Mouse (Mus musculus) hindbrain, embryonic 13.5 days (tissue): ENCODE measurements at regions not wholly inside any gene's neighbourhood (a gene's known extent, or its start where the extent isn't known, plus 50 kb on each side); places are given as distances from the start of the nearest gene placed in this dataset.

Experiments used
- ATAC-seq: fragments of 200-750 bp; cut with Nextera tagmentation; 2 replicates; pipeline ENCODE4 v1.8.0; 2017; ENCODE audit warnings: moderate TSS enrichment; ENCODE audit not compliant: low FRiP score
- H3K27ac ChIP-seq: fragments of 300-500 bp; sonication (generic); 2 replicates; pipeline ENCODE4 v1.5.1; 2015; ENCODE audit warnings: inconsistent platforms, mild to moderate bottlenecking, moderate library complexity
- H3K27me3 ChIP-seq: fragments of 300-500 bp; sonication (generic); 2 replicates; pipeline ENCODE4 v1.6.1; 2015; ENCODE audit warnings: mild to moderate bottlenecking, inconsistent platforms
- H3K36me3 ChIP-seq: fragments of 300-500 bp; sonication (generic); 2 replicates; pipeline ENCODE4 v1.6.1; 2015; ENCODE audit warnings: mild to moderate bottlenecking, inconsistent platforms
- H3K4me1 ChIP-seq: fragments of 300-500 bp; sonication (generic); replicated peaks from 2 replicates; pipeline ENCODE4 v1.6.1; 2015; ENCODE audit warnings: inconsistent platforms
- H3K4me2 ChIP-seq: fragments of 300-500 bp; sonication (generic); 2 replicates; pipeline ENCODE4 v1.6.1; 2015; ENCODE audit warnings: inconsistent platforms, mild to moderate bottlenecking, moderate library complexity
- H3K4me3 ChIP-seq: fragments of 300-500 bp; sonication (generic); 2 replicates; pipeline ENCODE4 v1.5.1; 2015; ENCODE audit warnings: mild to moderate bottlenecking, inconsistent platforms
- H3K9ac ChIP-seq: fragments of 300-500 bp; sonication (generic); 2 replicates; pipeline ENCODE4 v1.6.1; 2015; ENCODE audit warnings: mild to moderate bottlenecking, inconsistent platforms
- H3K9me3 ChIP-seq: fragments of 300-500 bp; sonication (generic); 2 replicates; pipeline ENCODE4 v1.6.1; 2016; ENCODE audit warnings: inconsistent platforms
- WGBS: fragments of 180-500 bp; shearing (Covaris S2); methylation state at CpG from one replicate; pipeline ENCODE4 v1.1.7; 2015; 5-methylcytosine and 5-hydroxymethylcytosine counted together

GRCm38 (mm10) chr14:31930367-31930766, 98.4 kb upstream of the Galnt15 start:
- no peaks in the 10 kb centered on the region for H3K27me3 ChIP-seq
- 0 out of 2 replicates have a peak overlapping the region, but pooled peaks have one; percentile 1 for H3K27ac ChIP-seq
- WGBS, result 69% methylated on average over 9 of the region's 9 CpGs
- no peak overlapping the region for H3K9ac ChIP-seq
- no peaks in the 10 kb centered on the region for H3K36me3 ChIP-seq
- no peak overlapping the region for H3K4me2 ChIP-seq
- no peak overlapping the region for H3K4me3 ChIP-seq
- no peaks in the 10 kb centered on the region for H3K9me3 ChIP-seq
- H3K4me1 ChIP-seq, result peaks cover 22% of the 10 kb centered on the region
- no peak for ATAC-seq

GRCm38 (mm10) chr14:31931971-31932370, 96.8 kb upstream of the Galnt15 start:
- H3K4me3 ChIP-seq, result no peak overlapping the region
- H3K36me3 ChIP-seq, result no peaks in the 10 kb centered on the region
- no peaks in the 10 kb centered on the region for H3K27me3 ChIP-seq
- WGBS, result 82% methylated on average over 5 of the region's 5 CpGs
- H3K9me3 ChIP-seq, result no peaks in the 10 kb centered on the region
- H3K9ac ChIP-seq, result no peak overlapping the region
- no peak overlapping the region for H3K4me2 ChIP-seq
- H3K27ac ChIP-seq, result peak overlapping the region; percentile 19; the same call in 1 of the 2 replicates
- peaks cover 25% of the 10 kb centered on the region for H3K4me1 ChIP-seq
- no peak for ATAC-seq

GRCm38 (mm10) chr14:31933441-31933840, 95.3 kb upstream of the Galnt15 start:
- Histone ChIP-seq H3K27me3 (no peaks in the 10 kb centered on the region), H3K27ac (peak overlapping the region; percentile 97), H3K4me2 (peak overlapping the region; percentile 63), H3K4me3 (peak overlapping the region; percentile 39), H3K9ac (peak overlapping the region; percentile 76), H3K4me1 (peaks cover 25% of the 10 kb centered on the region), H3K9me3 (no peaks in the 10 kb centered on the region), H3K36me3 (no peaks in the 10 kb centered on the region)
- peak; percentile 83 for ATAC-seq
- 2% methylated on average over 9 of the region's 9 CpGs for WGBS

GRCm38 (mm10) chr14:31933841-31934271, 94.9 kb upstream of the Galnt15 start:
- Histone ChIP-seq H3K27ac (peak overlapping the region; percentile 97), H3K36me3 (no peaks in the 10 kb centered on the region), H3K27me3 (no peaks in the 10 kb centered on the region), H3K9ac (peak overlapping the region; percentile 76), H3K4me3 (peak overlapping the region; percentile 39), H3K4me2 (peak overlapping the region; percentile 63), H3K4me1 (peaks cover 25% of the 10 kb centered on the region), H3K9me3 (no peaks in the 10 kb centered on the region)
- under 1% methylated on average over 13 of the region's 13 CpGs for WGBS
- peak; percentile 95 for ATAC-seq

GRCm38 (mm10) chr14:31934321-31934720, 94.5 kb upstream of the Galnt15 start:
- 0% methylated on average over 6 of the region's 6 CpGs for WGBS
- peak overlapping the region; percentile 63 for H3K4me2 ChIP-seq

GRCm38 (mm10) chr14:31934771-31935170, 94.0 kb upstream of the Galnt15 start:
- H3K27ac ChIP-seq, result peak overlapping the region; percentile 97
- peak overlapping the region; percentile 63 for H3K4me2 ChIP-seq
- no peaks in the 10 kb centered on the region for H3K9me3 ChIP-seq
- peak overlapping the region; percentile 76 for H3K9ac ChIP-seq
- 7% methylated on average over 3 of the region's 3 CpGs for WGBS
- H3K36me3 ChIP-seq, result no peaks in the 10 kb centered on the region
- no peaks in the 10 kb centered on the region for H3K27me3 ChIP-seq
- H3K4me3 ChIP-seq, result peak overlapping the region; percentile 39
- H3K4me1 ChIP-seq, result peaks cover 25% of the 10 kb centered on the region
- ATAC-seq, result no peak

More at GRCm38 (mm10) chr14:31934321-31934720, 94.5 kb upstream of the Galnt15 start:
- Histone ChIP-seq H3K36me3 (no peaks in the 10 kb centered on the region), H3K27me3 (no peaks in the 10 kb centered on the region), H3K4me1 (peaks cover 25% of the 10 kb centered on the region), H3K9me3 (no peaks in the 10 kb centered on the region), H3K9ac (peak overlapping the region; percentile 76), H3K4me3 (peak overlapping the region; percentile 39), H3K27ac (peak overlapping the region; percentile 97)
- peak; percentile 81 for ATAC-seq

- ATAC-seq, result no peak
- peak overlapping the region; percentile 97 for H3K27ac ChIP-seq
Observed at GRCm38 (mm10) chr14:31935411-31935810, 93.4 kb upstream of the Galnt15 start.

GRCm38 (mm10) chr14:31936581-31936980, 92.2 kb upstream of the Galnt15 start:
- no peaks in the 10 kb centered on the region for H3K36me3 ChIP-seq
- WGBS, result 92% methylated on average over 3 of the region's 3 CpGs
- H3K27ac ChIP-seq, result no peak overlapping the region
- H3K9ac ChIP-seq, result no peak overlapping the region
- no peaks in the 10 kb centered on the region for H3K27me3 ChIP-seq
- ATAC-seq, result no peak
- H3K4me3 ChIP-seq, result no peak overlapping the region
- peaks cover 20% of the 10 kb centered on the region for H3K4me1 ChIP-seq
- H3K4me2 ChIP-seq, result no peak overlapping the region
- no peaks in the 10 kb centered on the region for H3K9me3 ChIP-seq

More at GRCm38 (mm10) chr14:31935411-31935810, 93.4 kb upstream of the Galnt15 start:
- Histone ChIP-seq H3K4me2 (no peak overlapping the region), H3K4me3 (no peak overlapping the region), H3K27me3 (no peaks in the 10 kb centered on the region), H3K4me1 (peaks cover 21% of the 10 kb centered on the region), H3K9me3 (no peaks in the 10 kb centered on the region), H3K9ac (no peak overlapping the region), H3K36me3 (no peaks in the 10 kb centered on the region)
- WGBS, result 68% methylated on average over 3 of the region's 3 CpGs

GRCm38 (mm10) chr14:31940900-31941299, 87.9 kb upstream of the Galnt15 start:
- 85% methylated on average over 6 of the region's 6 CpGs for WGBS
- Histone ChIP-seq H3K9me3 (no peaks in the 10 kb centered on the region), H3K4me1 (no peaks in the 10 kb centered on the region), H3K27me3 (no peaks in the 10 kb centered on the region), H3K4me3 (no peak overlapping the region), H3K9ac (no peak overlapping the region), H3K27ac (no peak overlapping the region), H3K4me2 (no peak overlapping the region), H3K36me3 (no peaks in the 10 kb centered on the region)
- no peak for ATAC-seq

GRCm38 (mm10) chr14:31942266-31942960, 86.4 kb upstream of the Galnt15 start:
- no peak for ATAC-seq
- Histone ChIP-seq H3K4me1 (no peaks in the 10 kb centered on the region), H3K27ac (no peak overlapping the region), H3K4me3 (no peak overlapping the region), H3K36me3 (no peaks in the 10 kb centered on the region), H3K4me2 (no peak overlapping the region), H3K9ac (no peak overlapping the region), H3K9me3 (no peaks in the 10 kb centered on the region), H3K27me3 (no peaks in the 10 kb centered on the region)
- WGBS, result 67% methylated on average over 3 of the region's 3 CpGs

GRCm38 (mm10) chr14:31944682-31945081, 84.1 kb upstream of the Galnt15 start:
- Histone ChIP-seq H3K36me3 (no peaks in the 10 kb centered on the region), H3K9ac (no peak overlapping the region), H3K27ac (no peak overlapping the region), H3K4me3 (no peak overlapping the region), H3K9me3 (no peaks in the 10 kb centered on the region), H3K4me2 (no peak overlapping the region), H3K4me1 (no peaks in the 10 kb centered on the region), H3K27me3 (no peaks in the 10 kb centered on the region)
- ATAC-seq, result no peak
- WGBS, result 88% methylated on average over 6 of the region's 6 CpGs

- Histone ChIP-seq H3K4me3 (no peak overlapping the region), H3K4me1 (no peaks in the 10 kb centered on the region), H3K9me3 (no peaks in the 10 kb centered on the region), H3K4me2 (no peak overlapping the region), H3K27ac (no peak overlapping the region), H3K27me3 (no peaks in the 10 kb centered on the region), H3K36me3 (no peaks in the 10 kb centered on the region), H3K9ac (no peak overlapping the region)
- WGBS, result 78% methylated on average over 7 of the region's 7 CpGs
- no peak for ATAC-seq
Observed at GRCm38 (mm10) chr14:31945125-31945524, 83.7 kb upstream of the Galnt15 start.

- no peak overlapping the region for H3K27ac ChIP-seq
- 45% methylated on average over 1 of the region's 1 CpGs for WGBS
- H3K9ac ChIP-seq, result no peak overlapping the region
- H3K27me3 ChIP-seq, result no peaks in the 10 kb centered on the region
- H3K4me1 ChIP-seq, result no peaks in the 10 kb centered on the region
- no peak for ATAC-seq
- no peak overlapping the region for H3K4me3 ChIP-seq
- H3K36me3 ChIP-seq, result no peaks in the 10 kb centered on the region
- H3K9me3 ChIP-seq, result no peaks in the 10 kb centered on the region
- H3K4me2 ChIP-seq, result no peak overlapping the region
Observed at GRCm38 (mm10) chr14:31946032-31946431, 82.8 kb upstream of the Galnt15 start.
